Mouse (Mus musculus) layer of hippocampus, adult 18-20 months (tissue): ENCODE results near the gene Ephb4. TPM values are rescaled to one million over a fixed set of nuclear protein-coding genes. Genes with fewer than 3 reads are reported as not detected.

Experiments
- total RNA-seq, 2 experiments: library from RNA; stranded (reverse); gene quantifications; 2 replicates each; pipeline ENCODE4 v1.2.3; 2021

The Ephb4 gene
- total RNA-seq, 2 experiments from 2014 or later: 4.5 to 4.7 TPM

Other genes starting within 250 kb of the Ephb4 start
- 1 to 10 TPM; 5.9 to 6.0 TPM for gene Trim56, start 233.9 kb upstream of the Ephb4 start, total RNA-seq
- gene Muc3, start 200.8 kb upstream of the Ephb4 start, total RNA-seq: not detected
- gene Muc3a, start 137.7 kb upstream of the Ephb4 start, total RNA-seq: 1 to 10 TPM; 3.8 to 4.0 TPM
- gene Ache, start 62.6 kb upstream of the Ephb4 start, total RNA-seq: 10 to 100 TPM; 55.3 to 56.2 TPM
- gene Ufsp1, start 55.5 kb upstream of the Ephb4 start, total RNA-seq: 10 to 100 TPM; 10.9 to 11.7 TPM
- gene Srrt, start 42.4 kb upstream of the Ephb4 start, total RNA-seq: 100 to 1,000 TPM; 202 to 234 TPM
- gene Trip6, start 35.7 kb upstream of the Ephb4 start, total RNA-seq: 1 to 10 TPM; 5.4 to 6.2 TPM
- gene Slc12a9, start 16.5 kb upstream of the Ephb4 start, total RNA-seq: 10 to 100 TPM; 21.6 to 23.7 TPM
- gene Zan, start 127.0 kb downstream of the Ephb4 start, total RNA-seq: under 1 TPM; 0.15 to 0.33 TPM
- 10 to 100 TPM; 33.2 to 34.6 TPM for gene Pop7, start 152.4 kb downstream of the Ephb4 start, total RNA-seq
- 10 to 100 TPM; 64.1 to 65.4 TPM for gene Gigyf1, start 168.4 kb downstream of the Ephb4 start, total RNA-seq
- gene Epo, start 183.1 kb downstream of the Ephb4 start, total RNA-seq: not detected
- gene Gnb2, start 183.4 kb downstream of the Ephb4 start, total RNA-seq: 100 to 1,000 TPM; 573 to 580 TPM
- 100 to 1,000 TPM; 118 to 136 TPM for gene Actl6b, start 203.4 kb downstream of the Ephb4 start, total RNA-seq
- gene Tfr2, start 219.7 kb downstream of the Ephb4 start, total RNA-seq: 10 to 100 TPM; 14.6 to 15.2 TPM